Mouse (Mus musculus) left cerebral cortex, postnatal 4 days (tissue): Measurements from ENCODE around the gene Aspa. TPM values are rescaled to one million over a fixed set of nuclear protein-coding genes. Genes with fewer than 3 reads are reported as not detected.
A peak's percentile ranks its signal among the peaks of the same experiment; 100 is the strongest.
"Not testable (repeated sequence)": the region's sequence is repeated elsewhere in the genome, so short reads cannot be mapped to it uniquely, and the experiment has no call there.

ENCODE experiments used
- DNase-seq: peaks from one replicate; pipeline ENCODE4 v3.0.0-alpha.2; 2022
- intact Hi-C: fragments of 180-260 bp; cut with DNase I; formaldehyde crosslinking; loops from one replicate; pipeline ENCODE4 v1.15.1; 2025
- total RNA-seq, 2 experiments: library from RNA; stranded (reverse); gene quantifications; 2 replicates each; pipeline ENCODE4 v1.2.3; 2021

Aspa gene
- 1 to 10 TPM; 2.0 to 2.7 TPM for total RNA-seq

DNA sequence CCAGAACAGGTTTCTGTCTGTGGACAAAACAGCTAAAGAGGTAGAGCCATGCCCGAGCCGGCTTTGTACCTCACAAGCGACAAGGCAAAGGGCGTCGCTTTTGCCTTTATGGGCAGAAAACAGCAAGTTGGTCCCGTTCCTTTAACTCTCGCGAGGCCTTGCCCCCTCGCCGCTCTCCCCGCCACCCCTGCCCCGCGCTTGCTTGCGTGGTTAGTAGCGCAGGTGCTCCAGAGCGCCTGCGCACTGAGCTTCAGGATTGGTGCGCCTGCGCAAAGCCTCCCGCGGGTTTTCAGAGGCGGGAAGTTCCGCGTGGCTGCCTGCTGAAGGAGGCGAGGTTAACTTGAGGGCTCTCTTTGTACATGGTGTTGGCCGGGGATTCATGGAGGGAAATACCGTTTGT, at the start of gene Aspa, which contains the start of the genes Gm49340 and Spata22:
Aspa (minus strand) TSS at position 155 of the 400 bp plus-strand sequence.
Gm49340 (plus strand) TSS at position 300 of the 400 bp plus-strand sequence.
Spata22 (plus strand) TSS at position 300 of the 400 bp plus-strand sequence.
- intact Hi-C loops, result no loop called here
- no peak for DNase-seq

GRCm38 (mm10) chr11:73370946-73371345, 41.5 kb upstream of the Aspa start, which contains the start of gene Olfr376:
Olfr376 (plus strand) TSS chr11:73371246.
- intact Hi-C loops, result no loop called here
- no peak for DNase-seq

DNA sequence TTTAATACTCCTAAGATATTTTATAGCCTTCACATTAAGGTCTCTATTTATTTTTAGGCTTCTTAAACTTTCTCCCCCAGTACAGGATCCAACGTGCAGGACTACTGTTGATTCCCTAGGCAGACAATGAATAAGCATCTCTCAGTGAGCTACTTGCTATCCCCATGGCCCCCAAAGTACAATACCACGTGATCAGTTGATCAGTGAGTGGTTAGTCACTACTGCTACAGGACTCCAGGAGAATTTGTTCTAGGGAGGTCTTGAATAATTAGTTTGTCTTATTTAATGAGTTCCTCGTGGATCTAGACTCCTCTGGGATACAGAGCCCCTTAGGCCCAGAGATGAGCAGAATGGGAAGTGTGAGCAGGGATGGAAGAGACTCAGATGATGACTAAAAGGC, 21.1 kb upstream of the Aspa start, which contains the start of gene Olfr20:
Olfr20 (plus strand) TSS at position 301 of the 400 bp plus-strand sequence.
- intact Hi-C loops, result no loop called here
- no peak for DNase-seq

DNA sequence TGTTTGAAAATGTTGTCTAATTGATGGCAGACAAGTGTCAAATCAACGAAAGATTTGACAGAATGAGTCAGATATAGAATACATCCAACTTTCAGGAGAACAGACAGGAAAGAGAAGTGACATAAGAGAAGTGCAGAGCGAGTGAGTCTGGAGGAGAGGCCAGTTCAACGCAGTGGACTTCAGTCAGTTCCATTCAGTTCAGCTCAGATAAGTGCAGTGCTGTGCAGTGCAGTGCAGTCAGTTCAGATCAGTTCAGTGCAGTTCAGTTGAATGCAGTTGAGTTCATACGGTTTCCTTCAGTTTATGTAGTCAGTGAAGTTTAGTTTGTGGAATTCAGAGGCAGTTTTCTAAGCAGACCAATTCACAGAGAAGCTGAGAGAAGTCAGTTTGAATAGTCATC, 7.5 kb upstream of the Aspa start:
- DNase-seq, result no peak
- intact Hi-C loops, result no loop called here

DNA sequence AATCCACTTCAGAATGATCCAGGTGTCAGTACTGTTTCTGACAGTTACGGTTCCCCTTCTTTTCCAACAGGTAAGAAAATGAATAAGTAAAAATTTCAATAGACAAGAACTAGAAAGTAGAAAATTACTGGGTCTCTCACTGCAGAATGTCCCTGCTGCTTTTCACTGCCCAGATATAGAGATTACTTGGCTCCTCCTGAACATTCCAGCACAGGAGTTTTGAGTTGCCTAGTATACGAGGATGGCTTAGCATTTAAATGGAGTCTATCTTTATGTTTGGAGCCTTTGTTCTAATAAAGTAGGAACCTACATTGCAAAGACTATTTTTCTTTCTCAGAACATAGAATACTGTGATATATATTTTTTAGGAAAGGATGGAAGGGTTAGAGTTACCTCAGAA, 4.0 kb upstream of the Aspa start:
- DNase-seq, result no peak
- intact Hi-C loops, result no loop called here

GRCm38 (mm10) chr11:73327361-73327760, 2.0 kb downstream of the Aspa start:
- peak; percentile 4 for DNase-seq
- intact Hi-C loops, result no loop called here

DNA sequence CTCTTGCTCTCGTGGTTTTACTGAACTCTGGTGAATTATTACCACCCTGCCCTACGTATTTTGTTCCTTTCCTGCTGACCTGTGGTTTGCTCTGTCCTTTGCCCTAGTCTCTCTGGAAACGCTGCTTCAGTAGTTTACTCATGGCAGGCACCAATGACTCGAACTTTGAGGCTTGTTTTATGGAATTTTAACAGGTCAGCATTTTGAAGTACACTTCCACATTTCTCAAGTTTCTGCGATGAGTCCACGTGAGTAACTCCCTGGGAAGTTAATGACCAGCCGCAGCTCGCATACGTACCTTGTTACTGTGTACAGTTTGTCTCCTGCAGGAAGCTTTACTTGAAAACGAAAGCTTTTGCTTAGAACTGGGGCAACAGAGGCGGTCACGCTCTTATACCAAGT, 2.9 kb downstream of the Aspa start:
- no peak for DNase-seq
- intact Hi-C loops, result no loop called here

DNA sequence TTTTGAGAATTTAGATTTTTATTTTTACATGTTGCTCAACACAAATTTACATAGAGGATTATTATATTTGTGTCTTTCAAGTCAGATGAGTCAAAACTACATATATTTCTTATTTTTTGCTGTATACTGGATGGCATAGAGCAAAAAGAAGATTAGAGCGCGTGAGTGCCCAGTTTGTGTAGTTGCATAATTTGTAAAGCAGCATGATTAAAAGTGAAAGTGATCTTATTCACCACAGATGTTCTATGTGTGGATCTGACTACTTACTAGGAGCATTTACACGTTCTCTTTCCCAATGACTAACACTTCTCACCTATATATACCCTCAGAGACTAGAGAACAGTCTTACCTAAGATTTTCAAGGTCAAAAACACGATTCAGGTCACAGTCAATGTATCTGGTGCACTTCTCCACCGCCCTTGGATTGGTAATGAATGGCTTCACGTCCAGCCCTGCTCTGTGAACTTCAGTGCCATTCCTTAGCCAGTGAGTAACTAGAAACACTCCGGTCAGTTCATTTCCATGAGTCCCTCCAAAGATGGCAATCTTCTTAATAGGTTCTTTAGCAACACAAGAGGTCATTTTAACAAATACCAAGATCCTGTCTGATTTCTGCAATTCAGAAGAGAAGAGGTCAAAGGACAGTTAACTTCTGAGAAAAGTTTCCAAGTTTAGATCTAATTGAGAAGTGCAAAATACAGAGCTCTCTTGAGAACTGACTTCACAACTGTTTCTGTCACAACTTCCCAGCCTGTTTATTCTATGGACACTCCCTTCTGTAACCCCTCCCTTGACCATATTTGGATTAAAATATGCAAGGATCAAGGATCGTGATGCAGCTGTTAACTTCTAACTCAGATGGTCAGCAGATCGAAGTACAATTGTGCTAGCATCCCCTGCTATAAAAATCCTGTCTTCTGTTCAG, 5.2 kb downstream of the Aspa start:
- intact Hi-C loops, result no loop called here

GRCm38 (mm10) chr11:73321064-73321463, 8.3 kb downstream of the Aspa start:
- intact Hi-C loops, DNase-seq: not testable (repeated sequence)

More for the DNA sequence above, 5.2 kb downstream of the Aspa start:
- DNase-seq, result no peak

- DNase-seq, intact Hi-C loops: not testable (repeated sequence)
Measured at GRCm38 (mm10) chr11:73318581-73318980, 10.8 kb downstream of the Aspa start.

GRCm38 (mm10) chr11:73315961-73316360, 13.4 kb downstream of the Aspa start:
- no peak for DNase-seq
- intact Hi-C loops, result no loop called here

DNA sequence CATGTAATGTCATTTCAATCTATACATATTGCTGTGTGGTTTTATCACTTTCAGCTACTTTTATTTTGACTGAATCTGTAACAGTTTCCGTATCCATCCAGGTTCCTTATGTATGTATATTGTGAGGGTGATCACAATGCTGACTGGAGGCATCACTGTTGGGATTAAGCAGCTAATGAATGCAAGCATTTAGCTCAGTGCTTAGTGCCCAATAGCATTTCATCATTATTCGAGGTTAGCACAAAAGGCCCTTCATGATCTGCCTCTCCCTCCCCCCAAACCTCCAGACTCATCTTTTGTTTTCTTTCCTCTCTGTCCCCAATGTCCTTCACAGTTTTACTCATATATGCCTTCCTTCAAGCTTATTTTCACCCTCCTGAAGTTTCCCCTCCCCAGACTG, 26.3 kb downstream of the Aspa start:
- intact Hi-C loops, result no loop called here
- no peak for DNase-seq

GRCm38 (mm10) chr11:73289621-73290020, 39.8 kb downstream of the Aspa start:
- intact Hi-C loops, result no loop called here
- DNase-seq, result no peak

DNA sequence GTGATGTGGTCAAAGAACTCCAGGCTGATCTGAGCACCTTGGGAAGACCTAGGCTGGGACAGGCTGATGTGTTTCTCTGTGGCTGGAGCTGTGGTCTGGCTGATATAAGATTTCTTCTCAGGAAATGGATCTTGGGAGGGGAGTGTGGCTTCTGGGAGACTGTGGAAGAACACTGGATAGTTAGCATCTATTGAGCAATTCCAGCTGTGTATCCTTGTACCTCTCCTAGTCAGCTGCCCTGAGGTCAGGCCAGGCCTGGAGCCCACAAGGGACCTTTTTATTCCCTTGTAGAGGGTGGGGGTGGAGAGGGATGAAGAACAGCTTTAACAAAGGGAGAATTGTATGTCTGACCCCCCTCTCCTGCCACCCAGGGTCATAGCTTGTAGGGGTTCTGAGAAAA, 45.0 kb downstream of the Aspa start:
- no peak for DNase-seq
- intact Hi-C loops, result no loop called here

GRCm38 (mm10) chr11:73283926-73284325, 45.5 kb downstream of the Aspa start:
- no peak for DNase-seq
- intact Hi-C loops, result no loop called here

DNA sequence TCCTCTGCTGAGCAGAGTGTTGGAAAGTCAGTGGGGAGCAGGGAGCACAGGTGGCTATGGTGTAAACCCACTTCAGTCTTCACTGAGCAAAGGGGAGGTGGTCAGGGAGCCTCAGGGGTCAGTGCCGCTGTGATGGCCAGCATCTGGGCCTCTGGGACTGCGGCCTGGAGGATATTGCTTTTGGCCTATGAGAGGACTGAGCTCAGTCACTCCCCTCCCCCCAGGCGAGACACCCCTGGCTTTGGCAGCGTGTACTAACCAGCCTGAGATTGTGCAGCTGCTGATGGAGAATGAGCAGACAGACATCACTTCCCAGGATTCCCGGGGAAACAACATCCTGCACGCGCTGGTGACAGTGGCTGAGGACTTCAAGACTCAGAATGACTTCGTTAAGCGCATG, 46.0 kb downstream of the Aspa start:
- no peak for DNase-seq

DNA sequence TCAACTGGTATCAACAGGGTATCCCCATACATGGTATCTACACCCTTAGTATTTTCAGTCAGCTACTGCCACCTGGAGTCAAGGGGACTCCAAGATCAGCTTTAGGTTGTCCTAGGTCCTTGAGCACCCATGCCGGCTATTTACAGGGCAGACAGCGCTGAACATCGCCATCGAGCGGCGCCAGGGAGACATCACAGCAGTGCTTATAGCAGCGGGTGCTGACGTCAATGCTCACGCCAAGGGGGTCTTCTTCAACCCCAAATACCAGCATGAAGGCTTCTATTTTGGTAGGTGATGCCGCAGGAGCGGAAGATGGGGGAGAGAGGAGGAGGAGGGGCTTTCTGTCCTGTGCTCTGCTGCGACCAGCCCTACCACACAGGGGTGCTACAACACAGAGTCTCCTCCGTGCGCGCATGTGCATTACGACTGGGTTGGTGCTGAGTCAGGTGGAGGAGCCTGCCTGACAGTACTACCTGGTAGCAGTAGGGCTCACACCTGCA, 47.8 kb downstream of the Aspa start:
- intact Hi-C loops, result no loop called here

More for the DNA sequence above, 46.0 kb downstream of the Aspa start:
- intact Hi-C loops, result no loop called here

GRCm38 (mm10) chr11:73280710-73281109, 48.7 kb downstream of the Aspa start:
- DNase-seq, result no peak
- intact Hi-C loops, result no loop called here

More for the DNA sequence above, 47.8 kb downstream of the Aspa start:
- peak; percentile 58 for DNase-seq

GRCm38 (mm10) chr11:73274821-73275220, 54.6 kb downstream of the Aspa start:
- no peak for DNase-seq
- intact Hi-C loops, result no loop called here

DNA sequence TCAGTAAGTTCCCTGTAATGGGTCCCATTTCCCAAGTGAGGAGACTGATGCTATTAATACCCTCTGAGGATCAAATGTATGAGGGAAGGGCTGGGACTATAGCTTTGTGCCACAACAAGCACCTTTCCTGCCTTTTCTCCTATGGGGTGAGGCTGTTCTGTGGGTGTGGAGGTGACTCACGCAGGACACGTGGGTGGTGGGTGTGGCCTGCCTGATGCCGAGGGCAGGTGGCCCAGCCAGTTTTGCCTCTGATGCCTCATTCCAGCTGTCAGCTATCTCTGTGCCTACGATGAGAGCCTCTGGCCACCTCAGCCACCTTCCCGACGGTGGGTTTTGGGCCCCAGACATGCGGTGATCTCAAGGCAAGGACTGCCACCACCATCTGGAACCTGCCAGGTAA, 62.1 kb downstream of the Aspa start, which contains the start of gene Trpv3:
Trpv3 (plus strand) TSS at position 122 of the 400 bp plus-strand sequence.
- no peak for DNase-seq
- intact Hi-C loops, result no loop called here

DNA sequence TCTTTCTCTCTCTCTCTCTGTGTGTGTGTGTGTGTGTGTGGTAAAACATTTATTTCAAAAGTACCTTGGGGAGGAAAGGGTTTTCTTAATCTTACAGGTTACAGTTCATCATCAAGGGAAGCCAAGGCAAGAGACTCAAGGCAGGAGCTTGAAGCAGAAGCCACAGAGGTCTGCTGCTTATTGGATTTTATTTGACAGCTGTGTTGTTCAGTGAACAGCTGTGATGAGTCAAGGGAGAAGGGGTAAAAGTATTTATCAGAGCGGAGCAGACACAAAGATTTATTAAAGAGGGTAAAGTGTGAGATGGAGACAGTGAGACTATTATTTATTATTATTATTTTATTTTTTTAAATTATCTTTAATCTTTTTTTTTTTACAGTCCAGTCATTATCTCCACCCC, 68.0 kb downstream of the Aspa start:
- intact Hi-C loops, result no loop called here
- no peak for DNase-seq

DNA sequence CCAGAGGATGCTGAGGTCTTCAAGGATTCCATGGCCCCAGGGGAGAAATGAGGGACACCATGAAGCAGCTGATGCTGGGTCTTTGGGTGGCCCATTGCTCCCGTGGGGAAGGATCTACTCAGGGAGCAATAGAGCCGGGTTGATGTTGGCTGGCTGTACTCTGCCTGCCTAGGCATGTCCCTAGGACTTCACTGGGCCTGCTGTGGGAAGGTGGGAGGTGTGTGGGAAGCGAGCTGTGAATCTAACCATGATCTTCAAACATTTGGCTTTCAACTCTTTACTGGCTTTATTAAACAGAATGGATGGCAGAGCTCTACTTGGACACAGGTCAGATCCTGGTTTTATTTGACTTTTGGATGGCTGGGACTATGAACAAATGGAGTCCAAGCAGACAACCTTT, 68.9 kb downstream of the Aspa start:
- DNase-seq, result no peak
- intact Hi-C loops, result no loop called here
